Mouse (Mus musculus): ENCODE data around the gene Naa25. TPM values are rescaled to one million over a fixed set of nuclear protein-coding genes. Genes with fewer than 3 reads are reported as not detected.
A peak's percentile ranks its signal among the peaks of the same experiment; 100 is the strongest.
"Not testable (repeated sequence)": the region's sequence is repeated elsewhere in the genome, so short reads cannot be mapped to it uniquely, and the experiment has no call there.

The Naa25 gene
- polyA plus RNA-seq, 1 experiment from 2014 or later, result 24.4 TPM

DNA sequence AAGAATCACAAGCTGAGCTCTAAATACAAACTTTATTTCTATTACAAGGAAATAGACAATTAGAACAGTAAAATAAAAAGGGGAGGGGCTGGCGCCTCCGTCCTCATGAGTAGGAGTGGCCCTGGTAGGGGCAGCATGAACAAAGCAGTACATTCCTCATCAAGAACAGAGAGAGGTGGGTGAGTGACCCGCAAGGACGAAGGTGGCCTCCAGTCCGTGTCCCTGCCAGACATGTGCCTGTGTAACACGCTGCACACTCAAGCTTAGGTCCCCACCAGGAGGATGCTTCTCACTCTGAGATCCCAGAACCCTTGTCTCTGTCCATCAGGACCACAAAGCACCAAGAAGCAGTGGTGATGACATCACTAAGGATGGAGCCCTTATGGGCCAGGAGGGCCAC lies 26.0 kb upstream of the Naa25 start:
- Histone ChIP-seq H3K9ac (ENCODE audit: low read depth, low read length) (no peak overlapping the region), H3K4me2 (ENCODE audit: low read length) (no peak overlapping the region), H3K27me3 (ENCODE audit: insufficient read depth, low read length) (no peaks in the 10 kb centered on the region), H3K9me3 (replicated peaks; ENCODE audit: low read length) (no peaks in the 10 kb centered on the region), H3K36me3 (ENCODE audit: insufficient read depth, low read length) (peaks cover 39% of the 10 kb centered on the region), H3K4me1 (replicated peaks; ENCODE audit: insufficient read depth, low read length) (no peaks in the 10 kb centered on the region), H3K27ac (no peak overlapping the region), H3K4me3 (replicated peaks; ENCODE audit: low read depth, low read length) (no peak overlapping the region)
- 77% methylated on average over 6 of the region's 6 CpGs for WGBS
- no peak for DNase-seq (ENCODE audit: low spot score)
- ATAC-seq (replicated peaks; ENCODE audit: low FRiP score, low read depth), result no peak; the same call in 1 of the 2 replicates
- no peak for TF ChIP-seq CTCF (IDR thresholded peaks at IDR 0.05; ENCODE audit: low read depth)

DNA sequence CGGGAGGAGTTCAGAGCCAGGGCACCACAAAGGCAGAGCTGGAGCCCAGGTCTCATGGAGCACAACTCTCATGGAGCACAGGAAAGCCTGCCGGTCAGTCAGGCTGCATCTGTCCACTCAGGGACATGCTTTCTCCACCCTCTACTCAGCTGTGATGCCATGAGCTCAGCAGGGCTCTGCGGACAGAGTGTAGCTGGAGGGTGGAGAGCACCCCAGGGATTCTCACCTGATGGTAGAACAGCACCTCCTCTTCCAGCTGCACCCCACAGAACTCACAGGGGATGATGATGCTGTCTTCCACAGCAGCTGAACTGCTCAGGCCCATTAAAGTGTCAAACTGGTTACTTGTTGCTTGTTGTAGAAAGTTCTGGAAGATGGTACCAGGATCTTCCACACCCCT lies 22.9 kb upstream of the Naa25 start:
- H3K9ac ChIP-seq (ENCODE audit: low read depth, low read length), result no peak overlapping the region
- DNase-seq (ENCODE audit: low spot score) (no peak), ATAC-seq (replicated peaks; ENCODE audit: low FRiP score, low read depth) (no peak)
- no peaks in the 10 kb centered on the region for H3K9me3 ChIP-seq (replicated peaks; ENCODE audit: low read length)
- no peaks in the 10 kb centered on the region for H3K4me1 ChIP-seq (replicated peaks; ENCODE audit: insufficient read depth, low read length)
- H3K27ac ChIP-seq, result no peak overlapping the region
- H3K4me3 ChIP-seq (replicated peaks; ENCODE audit: low read depth, low read length), result no peak overlapping the region
- WGBS, result 87% methylated on average over 3 of the region's 3 CpGs
- H3K27me3 ChIP-seq (ENCODE audit: insufficient read depth, low read length), result no peaks in the 10 kb centered on the region
- H3K36me3 ChIP-seq (ENCODE audit: insufficient read depth, low read length), result peaks cover 47% of the 10 kb centered on the region
- no peak overlapping the region for H3K4me2 ChIP-seq (ENCODE audit: low read length)
- TF ChIP-seq CTCF (IDR thresholded peaks at IDR 0.05; ENCODE audit: low read depth), result no peak

DNA sequence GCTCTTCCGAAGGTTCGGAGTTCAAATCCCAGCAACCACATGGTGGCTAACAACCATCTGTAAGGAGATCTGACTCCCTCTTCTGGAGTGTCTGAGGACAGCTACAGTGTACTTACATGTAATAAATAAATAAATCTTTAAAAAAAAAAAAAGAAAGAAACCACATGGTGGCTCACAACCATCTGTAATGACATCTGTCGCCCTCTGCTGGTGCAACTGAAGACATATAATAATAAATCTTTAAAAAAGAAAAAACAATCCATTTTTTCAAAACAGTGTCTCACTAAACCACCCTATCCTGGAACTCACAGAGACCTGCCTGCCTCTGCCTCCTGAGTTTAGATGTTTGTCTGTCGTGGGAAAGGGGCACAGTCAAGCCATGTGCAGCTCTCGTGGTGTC lies 20.8 kb upstream of the Naa25 start:
- H3K4me2 ChIP-seq (ENCODE audit: low read length); H3K27ac ChIP-seq; H3K9ac ChIP-seq (ENCODE audit: low read depth, low read length); H3K4me1 ChIP-seq (replicated peaks; ENCODE audit: insufficient read depth, low read length); H3K9me3 ChIP-seq (replicated peaks; ENCODE audit: low read length); H3K4me3 ChIP-seq (replicated peaks; ENCODE audit: low read depth, low read length); H3K27me3 ChIP-seq (ENCODE audit: insufficient read depth, low read length); ATAC-seq (replicated peaks; ENCODE audit: low FRiP score, low read depth): not testable (repeated sequence)
- 71% methylated on average over 5 of the region's 5 CpGs for WGBS
- peak; percentile 70 for DNase-seq (ENCODE audit: low spot score)
- peak; percentile 63 for TF ChIP-seq CTCF (IDR thresholded peaks at IDR 0.05; ENCODE audit: low read depth)
- H3K36me3 ChIP-seq (ENCODE audit: insufficient read depth, low read length), result peaks cover 49% of the 10 kb centered on the region

DNA sequence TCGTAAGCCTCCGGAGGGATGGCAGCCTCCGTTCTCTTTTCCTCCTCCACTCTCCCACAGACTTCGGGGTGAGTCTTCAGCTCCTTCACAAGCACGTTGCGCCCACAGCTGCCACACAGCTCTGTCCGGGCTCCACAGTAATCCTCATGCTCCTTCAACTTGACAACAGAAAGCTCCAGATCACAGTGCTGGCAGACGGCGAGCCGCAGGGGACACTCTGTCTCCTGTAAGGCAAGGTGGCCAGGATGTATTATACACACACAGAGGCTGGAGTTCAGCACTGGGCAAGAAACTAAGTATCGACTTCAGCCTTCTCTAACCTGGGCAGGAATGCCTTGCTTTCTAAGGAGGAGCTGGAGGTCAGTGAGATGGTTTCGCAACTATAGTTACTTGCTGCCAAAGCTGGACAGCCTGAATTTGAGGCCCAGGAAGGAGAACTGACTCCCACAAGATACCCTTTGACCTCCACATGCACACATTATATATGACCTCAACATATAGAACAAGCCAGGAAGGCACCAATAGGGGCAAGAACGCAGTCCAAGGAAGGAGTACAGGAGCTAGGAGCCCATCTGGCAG lies 19.0 kb upstream of the Naa25 start:
- no peaks in the 10 kb centered on the region for H3K9me3 ChIP-seq (replicated peaks; ENCODE audit: low read length)
- no peak for TF ChIP-seq CTCF (IDR thresholded peaks at IDR 0.05; ENCODE audit: low read depth)
- no peak for DNase-seq (ENCODE audit: low spot score)
- H3K27ac ChIP-seq, result no peak overlapping the region
- peaks cover 34% of the 10 kb centered on the region for H3K36me3 ChIP-seq (ENCODE audit: insufficient read depth, low read length)
- 88% methylated on average over 13 of the region's 13 CpGs for WGBS
- no peak overlapping the region for H3K4me3 ChIP-seq (replicated peaks; ENCODE audit: low read depth, low read length)
- no peak overlapping the region for H3K9ac ChIP-seq (ENCODE audit: low read depth, low read length)
- no peak overlapping the region for H3K4me2 ChIP-seq (ENCODE audit: low read length)
- no peaks in the 10 kb centered on the region for H3K27me3 ChIP-seq (ENCODE audit: insufficient read depth, low read length)
- no peaks in the 10 kb centered on the region for H3K4me1 ChIP-seq (replicated peaks; ENCODE audit: insufficient read depth, low read length)
- no peak for ATAC-seq (replicated peaks; ENCODE audit: low FRiP score, low read depth)

DNA sequence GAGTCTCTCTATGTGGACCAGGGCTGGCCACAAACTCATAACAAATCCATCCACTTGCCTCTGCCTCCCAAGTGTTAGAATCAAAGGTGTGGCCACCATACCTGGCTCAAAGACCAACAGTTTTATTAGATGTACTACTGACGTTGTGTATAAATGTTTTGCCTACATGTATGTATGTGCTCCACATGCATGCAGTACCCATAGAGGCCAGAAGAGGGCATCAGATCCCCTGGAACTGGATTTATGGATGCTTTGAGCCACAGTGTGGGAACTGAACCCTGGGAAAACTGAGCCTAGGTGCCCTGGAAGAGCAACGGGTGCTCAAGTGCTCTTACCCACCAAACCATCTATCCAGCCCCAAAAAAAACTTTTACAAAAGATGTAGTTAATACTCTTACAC lies 17.0 kb upstream of the Naa25 start:
- H3K9ac ChIP-seq (ENCODE audit: low read depth, low read length), result no peak overlapping the region
- H3K27ac ChIP-seq, result no peak overlapping the region
- H3K27me3 ChIP-seq (ENCODE audit: insufficient read depth, low read length), result no peaks in the 10 kb centered on the region
- ATAC-seq (replicated peaks; ENCODE audit: low FRiP score, low read depth) (no peak), DNase-seq (ENCODE audit: low spot score) (no peak)
- 91% methylated on average over 2 of the region's 2 CpGs for WGBS
- peak; percentile 66 for TF ChIP-seq CTCF (IDR thresholded peaks at IDR 0.05; ENCODE audit: low read depth)
- peaks cover 21% of the 10 kb centered on the region; the same call in 1 of the 2 replicates for H3K36me3 ChIP-seq (ENCODE audit: insufficient read depth, low read length)
- no peak overlapping the region for H3K4me2 ChIP-seq (ENCODE audit: low read length)
- H3K9me3 ChIP-seq (replicated peaks; ENCODE audit: low read length), result no peaks in the 10 kb centered on the region
- no peak overlapping the region for H3K4me3 ChIP-seq (replicated peaks; ENCODE audit: low read depth, low read length)
- H3K4me1 ChIP-seq (replicated peaks; ENCODE audit: insufficient read depth, low read length), result no peaks in the 10 kb centered on the region

DNA sequence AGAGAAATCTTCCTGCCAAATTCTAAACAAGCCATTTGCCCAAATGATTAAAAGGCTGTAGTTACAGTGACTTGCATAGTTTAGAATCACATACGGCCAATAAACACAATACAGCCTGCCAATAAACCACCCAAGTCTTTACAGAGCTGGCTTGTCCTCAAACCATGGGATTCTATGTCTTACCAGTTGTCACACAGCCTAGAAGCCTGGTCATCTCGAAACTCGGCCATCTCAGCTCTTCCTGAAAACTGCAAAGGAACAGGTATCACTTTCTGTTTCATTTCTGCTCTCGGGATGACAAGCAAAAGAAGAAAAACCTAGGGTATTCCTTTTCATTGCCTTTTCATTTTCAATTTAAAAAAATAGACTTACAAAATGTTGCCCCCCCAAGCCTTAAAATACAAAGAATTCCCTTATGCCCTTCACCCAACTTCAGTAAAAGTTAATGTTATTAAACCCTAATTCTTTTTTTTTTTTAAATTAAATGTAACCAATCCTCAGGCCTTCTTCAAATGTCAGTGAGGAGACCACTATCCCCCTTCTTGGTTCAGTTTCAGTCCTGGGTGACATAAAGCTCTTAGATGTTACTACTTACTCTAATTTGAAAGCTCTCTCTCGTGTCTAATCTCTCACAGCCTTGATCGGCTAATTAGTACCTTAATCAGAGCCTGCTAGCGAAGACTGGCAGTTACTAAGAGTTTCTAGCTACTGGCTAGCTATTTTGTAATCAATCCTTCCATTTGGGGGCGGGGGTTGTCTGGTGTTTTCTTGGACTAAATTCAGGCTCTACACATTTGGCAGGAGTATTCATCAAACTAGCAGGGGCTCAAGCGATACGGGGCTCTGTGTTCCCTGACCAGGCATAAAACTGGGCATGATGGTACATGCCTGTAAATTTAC lies 13.6 kb upstream of the Naa25 start:
- Histone ChIP-seq H3K9me3 (replicated peaks; ENCODE audit: low read length) (no peaks in the 10 kb centered on the region), H3K9ac (ENCODE audit: low read depth, low read length) (peak overlapping the region; percentile 85; the same call in 1 of the 2 replicates), H3K4me3 (replicated peaks; ENCODE audit: low read depth, low read length) (peak overlapping the region; percentile 78), H3K36me3 (ENCODE audit: insufficient read depth, low read length) (peaks cover 5% of the 10 kb centered on the region; the same call in 1 of the 2 replicates), H3K4me2 (ENCODE audit: low read length) (peak overlapping the region; percentile 71), H3K27me3 (ENCODE audit: insufficient read depth, low read length) (no peaks in the 10 kb centered on the region), H3K27ac (no peak overlapping the region), H3K4me1 (replicated peaks; ENCODE audit: insufficient read depth, low read length) (no peaks in the 10 kb centered on the region)
- WGBS, result 46% methylated on average over 10 of the region's 10 CpGs
- TF ChIP-seq CTCF (IDR thresholded peaks at IDR 0.05; ENCODE audit: low read depth), result no peak
- DNase-seq (ENCODE audit: low spot score) (peak; percentile 6), ATAC-seq (replicated peaks; ENCODE audit: low FRiP score, low read depth) (no peak)

All from kidney, postnatal 0 days (tissue).